Mouse (Mus musculus) kidney, postnatal 14 days (tissue): ENCODE measurements at regions not wholly inside any gene's neighbourhood (a gene's known extent, or its start where the extent isn't known, plus 50 kb on each side); places are given as distances from the start of the nearest gene placed in this dataset.

Source experiments
- DNase-seq: peaks from one replicate; pipeline ENCODE4 v3.0.0; 2022; ENCODE audit warnings: mixed read lengths

DNA sequence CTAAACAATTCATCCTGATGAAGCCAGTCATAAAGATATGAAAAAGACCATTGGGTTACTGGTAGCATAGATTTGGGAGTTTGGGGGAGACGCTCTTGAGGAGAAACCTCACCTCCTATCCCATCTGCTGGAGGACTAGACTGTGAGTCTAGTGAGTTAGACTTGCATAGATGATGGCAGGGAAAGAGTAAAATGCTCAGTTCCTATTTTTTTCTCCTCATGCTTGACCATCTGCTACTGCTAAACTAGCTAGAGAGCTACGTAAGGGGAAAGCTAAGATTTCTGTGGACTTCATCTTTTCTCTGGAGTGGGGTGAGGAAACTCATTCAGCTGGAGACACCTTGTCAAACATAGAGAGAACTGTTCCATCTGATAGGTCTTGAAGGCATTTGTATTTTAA is 118.4 kb upstream of the Gnao1 start:
- DNase-seq = no peak

DNA sequence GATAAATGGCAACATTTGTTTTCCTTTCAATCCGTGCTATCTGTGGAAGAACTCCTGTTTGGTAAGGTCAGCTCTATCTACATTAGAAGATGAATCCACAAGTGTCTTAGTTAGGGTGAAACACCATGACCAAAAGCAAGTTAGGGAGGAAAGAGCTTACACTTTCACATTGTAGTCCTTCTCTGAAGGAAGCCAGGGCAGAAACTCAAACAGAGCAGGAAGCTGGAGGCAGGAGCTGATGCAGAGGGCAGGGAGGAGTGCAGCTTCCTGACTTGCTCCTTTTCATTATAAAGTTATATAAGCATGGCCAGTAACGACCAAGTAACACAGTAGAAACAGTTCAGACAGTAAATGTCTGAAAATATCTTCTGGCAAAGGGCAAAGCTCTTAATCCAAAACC is 117.9 kb upstream of the Gnao1 start:
- no peak for DNase-seq

DNA sequence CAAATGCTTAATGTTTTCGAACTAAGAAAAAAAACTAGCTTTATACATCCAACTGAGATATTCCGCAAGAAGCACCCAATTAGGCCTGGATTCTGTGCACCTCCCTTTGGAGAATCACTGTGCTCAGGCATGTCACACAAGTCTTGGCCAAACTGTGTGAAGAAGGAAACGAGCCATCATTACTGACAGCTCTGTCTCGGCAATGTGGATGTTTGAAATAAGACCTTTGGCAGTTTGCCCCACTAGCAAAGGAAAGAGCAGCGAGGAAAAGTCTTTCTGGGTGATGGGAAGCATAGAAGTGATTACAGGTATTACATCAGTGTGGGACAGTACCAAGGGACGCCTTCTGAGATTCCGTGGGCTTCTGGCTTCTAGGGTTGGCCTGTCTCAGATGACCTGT is 112.6 kb upstream of the Gnao1 start:
- DNase-seq = no peak

DNA sequence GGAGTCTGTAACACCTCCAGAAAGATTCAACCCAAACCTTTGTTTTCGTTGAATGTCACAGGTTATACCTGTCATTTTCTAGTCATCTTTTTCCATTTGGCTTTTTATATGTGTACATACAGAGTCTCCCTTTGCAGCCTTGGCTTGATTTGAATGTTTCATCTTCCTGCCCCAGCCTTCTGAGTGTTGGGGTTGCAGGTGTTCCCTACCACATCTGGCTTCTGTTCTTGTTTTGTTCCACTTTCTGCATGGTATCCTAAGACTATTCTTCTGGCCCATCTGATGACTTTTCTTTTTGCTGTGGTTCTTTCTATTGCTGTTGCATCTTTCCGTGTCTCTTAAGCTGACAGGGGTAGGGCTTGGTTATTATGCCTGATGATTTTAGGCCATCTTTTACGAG is 111.3 kb upstream of the Gnao1 start:
- no peak for DNase-seq

DNA sequence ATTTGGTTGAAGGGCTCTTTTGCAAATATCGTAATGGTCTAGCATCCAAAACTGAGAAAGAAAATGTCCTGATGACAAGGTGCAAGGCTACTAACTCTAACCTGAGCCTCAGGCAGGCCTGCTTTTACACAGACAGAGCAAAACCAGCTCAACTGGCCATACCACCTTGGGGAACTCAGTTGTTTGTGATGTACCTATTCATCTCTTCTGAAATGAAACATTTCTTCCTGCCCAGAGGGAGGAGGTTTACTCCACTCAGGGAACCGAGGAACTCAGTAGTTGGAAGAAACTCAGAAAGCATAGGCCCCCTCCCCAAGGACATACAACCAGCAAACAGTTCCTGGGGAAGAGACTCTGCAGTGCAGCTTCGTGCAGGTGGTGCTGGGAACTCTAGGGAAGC is 108.4 kb upstream of the Gnao1 start:
- no peak for DNase-seq

DNA sequence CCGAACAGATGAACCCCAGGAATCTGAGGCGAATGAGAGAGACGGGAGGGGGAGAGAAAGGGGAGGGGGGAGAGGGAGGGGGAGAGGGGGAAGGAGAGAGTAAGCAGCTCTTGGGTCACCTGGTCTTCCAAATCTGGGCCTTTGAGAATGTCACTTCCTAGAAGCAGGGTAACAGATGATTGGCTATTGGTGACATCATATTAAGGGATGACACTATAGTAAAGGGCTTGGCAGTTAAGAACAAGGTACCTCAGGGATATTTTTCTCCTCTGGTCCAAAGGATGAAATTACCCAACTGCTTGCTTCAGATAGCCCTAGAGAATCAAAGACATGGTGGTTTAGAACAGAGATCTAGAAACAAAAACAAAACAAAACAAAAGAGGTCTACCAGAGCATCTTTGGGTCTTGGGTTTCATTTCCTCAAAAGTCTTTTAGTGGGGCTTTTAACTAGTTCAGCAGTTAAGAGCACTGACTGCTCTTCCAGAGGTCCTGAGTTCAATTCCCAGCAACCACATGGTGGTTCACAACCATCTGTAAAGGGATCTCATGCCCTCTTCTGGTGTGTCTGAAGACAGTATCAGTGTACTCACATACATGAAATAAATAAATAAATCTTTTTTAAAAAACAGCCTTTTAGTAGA is 97.6 kb upstream of the Gnao1 start:
- DNase-seq = no peak

DNA sequence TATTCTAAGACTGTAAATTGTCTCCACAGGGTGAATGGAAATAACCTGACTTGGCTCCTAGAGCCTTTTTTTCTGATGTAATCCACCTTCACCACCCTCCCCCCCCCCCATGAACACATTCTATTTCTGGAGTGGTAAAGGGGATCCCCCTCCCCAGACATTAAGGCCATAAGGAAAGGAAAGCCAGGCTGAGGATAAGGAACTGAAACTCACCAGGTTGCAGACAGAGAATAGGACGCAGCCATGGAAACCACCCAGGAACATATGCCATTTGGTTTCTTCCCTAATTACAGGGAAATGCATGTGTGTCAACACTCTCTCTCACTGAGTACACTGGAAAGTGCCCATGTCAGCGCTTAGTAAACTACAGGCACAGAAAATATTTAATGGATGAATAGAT is 96.5 kb upstream of the Gnao1 start:
- no peak for DNase-seq

DNA sequence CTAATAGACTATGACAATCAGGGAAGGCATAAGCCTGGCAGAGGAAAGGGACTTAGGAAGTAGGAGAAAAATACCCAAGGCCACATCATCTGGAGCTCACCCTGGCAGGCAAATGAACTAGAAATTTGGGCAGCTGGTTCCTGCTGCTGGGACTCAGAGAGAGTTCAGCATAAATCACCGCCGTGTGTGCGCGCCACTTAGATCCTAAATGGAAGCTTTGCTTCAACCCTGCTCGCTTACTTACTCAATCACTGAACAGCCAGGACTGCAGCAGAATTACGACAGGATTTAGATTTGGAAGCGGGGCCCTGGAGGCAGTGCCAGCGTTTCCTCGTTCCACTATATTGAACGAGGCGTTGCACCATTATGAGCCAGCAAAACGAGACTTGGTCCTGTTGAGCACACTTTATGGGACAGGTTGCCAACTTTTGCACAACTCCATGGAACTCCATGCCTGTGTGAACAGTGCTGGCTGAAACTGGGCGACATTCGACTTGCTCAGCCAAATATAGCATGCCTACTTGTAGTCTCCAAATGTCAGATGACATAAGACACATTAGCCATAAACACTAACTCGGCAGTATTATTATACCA is 84.8 kb upstream of the Gnao1 start:
- no peak for DNase-seq

DNA sequence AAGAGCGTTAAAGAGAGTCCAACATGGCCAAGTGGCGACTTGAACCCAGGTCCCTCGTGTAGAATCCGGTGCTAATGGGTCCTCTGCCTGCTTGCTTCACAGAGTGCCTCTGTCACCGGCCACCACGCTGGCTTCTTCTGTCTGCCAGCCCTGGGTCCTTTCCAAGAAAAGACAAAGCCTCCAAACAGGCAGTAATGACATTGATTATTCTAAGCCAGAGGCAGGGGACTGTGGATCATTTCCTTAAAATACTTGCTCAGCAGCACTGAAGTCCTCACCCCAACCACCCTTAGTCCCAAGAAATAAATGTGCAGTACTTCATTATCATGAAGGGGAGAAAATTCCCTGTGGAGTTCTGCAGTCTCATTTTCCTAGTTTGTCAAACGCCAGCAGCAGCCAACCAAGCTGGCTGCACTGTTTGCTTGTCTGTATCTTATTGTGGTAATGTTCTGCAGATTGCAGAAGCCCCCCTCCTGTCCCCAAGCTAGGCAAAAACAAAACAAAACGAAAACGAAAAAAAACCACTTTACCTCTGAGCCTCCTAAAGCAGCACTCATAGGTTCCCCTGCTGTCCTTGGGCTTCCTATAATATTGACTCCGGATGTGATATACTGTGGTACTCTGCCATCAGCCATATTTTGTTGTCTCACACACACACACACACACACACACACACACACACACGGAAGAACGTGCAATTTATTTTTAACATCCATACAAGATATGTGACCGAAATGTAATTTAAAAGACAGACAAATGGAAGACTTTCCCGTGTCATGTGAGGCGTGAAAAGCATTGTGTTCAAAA is 80.4 kb upstream of the Gnao1 start:
- DNase-seq = no peak

DNA sequence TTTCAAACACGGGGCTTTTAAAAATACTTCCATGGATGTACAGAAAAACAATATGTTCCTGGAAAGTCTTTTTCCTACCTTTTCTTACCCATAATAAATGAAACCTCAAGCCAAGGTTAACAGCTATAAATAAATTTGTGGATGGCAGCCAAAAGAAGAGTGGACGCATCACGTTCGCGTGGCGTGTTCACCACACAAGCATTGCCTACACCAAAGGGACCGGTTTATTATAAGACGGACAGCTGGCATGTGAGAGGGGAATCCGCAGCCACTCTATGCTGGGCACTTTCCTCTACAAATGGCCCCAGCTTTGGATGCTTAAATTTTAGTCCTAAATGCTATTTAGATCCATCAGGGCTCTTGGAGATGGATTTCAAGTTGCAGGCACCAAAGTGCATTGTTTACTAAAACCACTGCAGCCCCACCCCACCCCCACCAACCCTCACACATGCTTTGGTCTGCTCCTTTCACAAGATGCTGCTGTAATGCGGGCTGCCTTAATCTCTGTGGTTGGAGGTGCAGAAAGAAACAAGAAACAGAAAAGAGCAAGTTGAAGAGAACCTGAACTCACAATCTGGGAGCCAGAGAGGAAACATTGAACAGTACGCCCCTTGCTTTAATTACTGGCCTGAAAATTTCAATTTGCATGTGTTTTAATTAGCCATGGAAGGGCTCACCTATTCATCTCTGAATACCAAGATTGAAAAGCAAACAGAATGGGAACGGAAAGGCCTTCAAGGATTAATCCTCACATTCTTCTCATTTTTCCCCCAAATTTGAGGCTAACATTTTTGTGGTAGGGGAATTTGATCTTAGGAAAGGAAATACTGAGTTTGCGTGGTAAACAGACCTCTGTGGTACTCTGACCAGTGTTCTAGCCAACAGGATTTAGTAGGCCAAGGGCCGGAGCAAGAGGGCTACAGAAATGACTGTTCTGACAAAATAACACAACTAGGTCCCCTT is 78.7 kb upstream of the Gnao1 start:
- no peak for DNase-seq

DNA sequence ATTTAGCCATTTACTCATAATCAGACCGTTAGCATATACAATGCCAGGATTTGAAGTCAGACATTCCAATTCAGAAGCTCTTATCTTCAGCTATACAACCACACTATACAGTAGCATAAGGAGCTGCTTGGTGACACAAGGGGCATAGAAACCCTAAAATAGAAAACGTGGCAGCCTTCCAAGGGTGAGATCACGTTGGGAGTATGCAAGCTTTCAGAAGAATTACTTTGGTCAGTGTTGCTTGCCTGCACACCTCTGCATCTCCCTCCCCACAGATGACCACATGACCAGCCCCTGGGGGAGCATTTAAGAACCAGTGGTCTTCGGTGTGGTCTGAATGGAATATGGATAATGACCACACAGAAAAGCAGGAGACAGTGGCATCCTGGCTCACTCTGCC is 74.9 kb upstream of the Gnao1 start:
- DNase-seq = no peak

DNA sequence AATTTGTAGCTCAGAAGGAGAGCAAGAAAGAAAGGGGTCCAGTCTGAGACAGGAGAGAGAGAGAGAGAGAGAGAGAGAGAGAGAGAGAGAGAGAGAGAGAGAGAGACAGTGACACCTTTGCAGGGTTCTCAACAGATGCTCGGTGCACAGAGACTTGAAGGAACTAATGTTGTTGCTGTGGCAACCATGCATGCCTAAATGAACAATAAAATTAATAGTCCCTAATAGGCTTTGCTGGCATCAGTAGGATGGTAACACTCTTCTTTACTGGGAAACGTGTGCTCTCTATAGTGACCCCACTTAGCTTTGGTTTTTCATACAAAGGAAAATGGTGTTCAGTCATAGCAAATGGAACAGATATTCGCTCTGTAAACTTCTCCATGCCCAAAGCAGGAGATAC is 69.5 kb upstream of the Gnao1 start:
- no peak for DNase-seq

DNA sequence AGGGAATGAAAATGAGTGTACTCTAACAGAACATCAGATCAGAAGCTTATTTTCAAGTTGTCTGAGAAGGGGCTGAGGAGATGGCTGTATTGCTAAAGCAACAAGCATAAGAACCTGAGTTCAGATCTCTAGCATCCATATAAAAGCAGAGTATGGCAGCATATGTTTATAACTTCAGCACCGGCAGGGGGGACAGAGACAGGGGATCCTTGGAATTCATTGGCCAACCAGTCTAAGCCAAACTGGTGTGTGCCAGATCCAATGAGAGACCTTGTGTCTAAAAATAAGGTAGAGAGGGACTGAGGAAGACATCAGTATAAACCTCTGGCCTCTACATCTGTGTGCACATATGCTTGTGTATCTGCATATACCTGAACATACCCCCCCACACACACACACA is 61.0 kb upstream of the Gnao1 start:
- no peak for DNase-seq

DNA sequence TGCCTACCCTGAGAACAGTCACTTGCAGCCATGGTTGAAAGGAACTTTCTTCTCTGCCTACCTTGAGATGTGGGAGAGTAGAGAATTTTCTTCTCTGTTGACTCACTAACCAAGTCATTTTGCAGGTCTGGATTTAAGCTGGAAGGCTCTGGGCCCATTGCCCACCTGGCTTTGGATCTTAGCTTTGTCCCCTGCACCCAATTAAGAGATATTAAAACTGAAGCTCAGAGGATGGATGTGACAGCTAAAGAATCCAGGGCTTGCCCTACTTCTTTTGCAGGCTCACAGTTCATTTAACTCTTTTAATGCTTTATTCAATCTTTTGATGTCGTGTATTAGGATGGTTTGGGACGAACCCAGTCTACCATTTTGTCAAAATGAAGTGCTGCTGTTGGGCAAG is 58.8 kb upstream of the Gnao1 start:
- DNase-seq = no peak

DNA sequence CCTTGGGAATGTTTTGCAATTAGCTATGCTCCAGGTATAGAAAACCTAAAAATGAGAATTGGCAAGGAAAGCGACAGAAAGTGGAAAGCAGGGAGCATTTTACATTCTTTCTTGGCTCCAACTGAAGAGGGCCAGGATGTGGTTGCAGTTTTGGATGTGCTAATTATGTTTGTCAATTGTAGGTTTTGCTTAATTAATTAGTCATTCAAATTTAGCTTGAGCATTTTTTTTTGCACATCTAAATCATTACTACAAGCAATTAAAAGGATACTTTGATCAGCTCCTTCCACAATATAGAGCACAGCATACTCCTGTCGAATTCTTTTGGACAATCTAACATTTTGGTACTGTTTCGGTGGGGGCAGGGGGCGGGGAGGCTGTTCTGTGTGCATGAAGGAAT is 53.8 kb upstream of the Gnao1 start:
- DNase-seq = no peak
